Mouse (Mus musculus) cerebellum, adult 11-12 months (tissue): Measurements from ENCODE around the gene Map2.

Experiments used
- DNase-seq: peaks from one replicate; pipeline ENCODE4 v3.0.0; 2022

Gene Map2

DNA sequence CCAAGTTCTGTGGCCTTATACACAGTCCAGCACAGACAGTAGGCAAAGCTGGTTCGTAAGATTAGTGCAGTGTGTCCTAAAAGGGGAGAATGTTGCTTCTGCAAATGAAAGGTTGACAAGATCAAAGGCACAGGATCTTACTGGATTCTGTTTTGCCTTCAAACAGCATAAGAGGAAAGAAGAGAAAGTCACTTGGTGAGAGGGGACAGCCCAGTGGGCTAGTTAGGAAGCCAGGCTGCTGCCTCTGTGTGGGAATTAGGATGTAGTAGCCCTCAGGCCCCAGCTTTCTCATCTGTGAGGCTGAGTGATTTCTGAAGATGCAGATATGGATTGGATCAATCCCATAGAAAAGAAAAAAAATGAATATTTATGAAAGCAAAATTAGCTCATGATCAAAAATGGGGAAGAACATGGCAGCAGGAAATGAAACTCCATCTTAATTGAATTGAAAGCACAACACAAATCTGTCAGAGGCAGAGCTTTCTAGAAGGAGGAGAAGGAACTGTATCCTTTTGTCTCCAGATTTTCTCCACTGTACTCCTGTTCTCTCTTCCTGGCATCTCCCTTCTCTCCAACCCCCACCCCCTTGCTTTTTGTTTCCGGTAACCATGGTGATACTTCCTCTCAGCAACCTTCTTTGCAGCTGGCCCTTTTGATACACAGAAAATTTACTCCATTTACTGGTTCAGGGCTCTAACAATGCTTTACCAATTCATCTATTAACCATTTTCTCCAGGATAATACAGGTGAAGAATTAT is 145.5 kb downstream of the Map2 start:
- DNase-seq = no peak

GRCm38 (mm10) chr1:66321136-66321502 is 146.0 kb downstream of the Map2 start:
- DNase-seq = no peak

DNA sequence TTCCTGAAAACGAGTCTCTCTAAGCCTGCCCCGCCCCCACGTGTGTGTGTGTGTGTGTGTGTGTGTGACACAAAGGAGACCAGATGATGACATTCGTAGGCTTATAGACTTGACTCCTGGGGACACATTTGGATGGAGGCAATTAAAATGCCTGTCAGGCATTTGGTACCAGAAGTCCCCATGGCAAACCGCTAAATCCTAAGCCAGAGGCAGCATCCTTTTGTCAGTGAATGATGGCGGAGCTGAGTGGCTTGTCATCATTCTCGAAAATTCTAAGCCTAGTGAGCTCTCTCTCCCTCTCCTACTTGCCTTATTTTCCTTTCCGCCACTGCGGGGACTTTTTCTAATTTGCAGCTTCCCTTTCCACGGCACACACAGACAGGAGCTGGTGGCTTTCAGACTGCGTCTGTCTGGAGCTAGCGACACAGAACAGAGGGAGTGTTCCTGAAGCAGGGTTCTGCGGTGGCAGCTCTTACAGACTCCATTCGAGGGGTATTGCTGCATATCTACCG is 146.6 kb downstream of the Map2 start:
- peak; percentile 76 for DNase-seq

DNA sequence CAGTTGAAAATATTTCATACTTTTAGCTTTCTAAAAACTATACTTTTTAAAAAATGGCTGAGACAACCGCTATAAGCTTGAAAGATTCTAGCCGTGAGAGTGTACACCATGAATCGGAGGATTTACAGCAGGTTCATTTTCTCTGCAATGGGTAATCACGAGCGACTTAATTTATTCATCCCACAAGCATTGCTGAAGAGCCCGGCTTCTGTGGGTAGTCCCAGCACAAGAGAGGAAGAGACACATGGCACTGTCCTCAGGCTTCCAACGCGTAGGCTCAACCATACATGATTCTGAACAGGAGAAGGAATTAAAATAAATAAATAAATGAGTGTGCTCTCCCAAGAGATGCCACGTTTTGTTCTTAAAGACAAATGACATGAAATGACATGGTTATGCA is 148.4 kb downstream of the Map2 start:
- DNase-seq = peak; percentile 52

DNA sequence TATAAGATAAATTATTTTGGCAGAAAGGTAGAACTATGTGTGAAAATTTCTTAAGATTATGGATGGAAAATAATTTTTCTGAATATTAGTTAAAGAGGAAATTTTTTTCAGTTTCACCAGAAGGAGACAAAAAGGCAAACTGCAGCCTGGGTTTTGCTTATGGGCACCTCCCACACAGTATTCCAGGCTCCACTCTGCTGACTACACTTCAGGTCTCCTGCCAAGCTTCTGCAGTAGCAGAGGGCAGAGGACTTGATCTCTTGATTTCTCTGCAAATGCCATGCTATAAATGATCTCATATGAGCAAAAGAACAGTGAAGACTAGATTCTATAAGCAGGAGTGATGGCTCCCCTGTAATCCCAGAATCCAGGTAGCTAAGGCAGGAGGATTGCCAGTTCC is 149.9 kb downstream of the Map2 start:
- peak; percentile 32 for DNase-seq

DNA sequence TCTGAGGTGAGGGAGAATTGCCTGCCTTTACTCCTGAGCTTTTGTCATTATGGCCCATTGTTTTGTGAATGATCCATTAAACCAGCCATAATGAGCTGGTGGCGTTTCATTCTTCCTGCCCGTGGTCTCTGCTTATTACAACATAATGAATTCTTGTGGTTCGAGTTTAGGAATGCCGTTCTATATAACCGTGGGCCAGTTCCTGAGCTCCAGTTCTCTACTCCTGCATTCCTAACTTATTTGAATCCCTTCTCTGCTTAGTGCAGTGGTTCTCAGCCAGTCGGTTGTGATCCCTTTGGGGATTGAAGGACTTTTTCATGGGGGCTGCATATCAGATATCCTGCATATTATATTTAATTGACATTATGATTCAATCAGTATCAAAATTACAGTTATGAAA is 153.9 kb downstream of the Map2 start:
- no peak for DNase-seq

DNA sequence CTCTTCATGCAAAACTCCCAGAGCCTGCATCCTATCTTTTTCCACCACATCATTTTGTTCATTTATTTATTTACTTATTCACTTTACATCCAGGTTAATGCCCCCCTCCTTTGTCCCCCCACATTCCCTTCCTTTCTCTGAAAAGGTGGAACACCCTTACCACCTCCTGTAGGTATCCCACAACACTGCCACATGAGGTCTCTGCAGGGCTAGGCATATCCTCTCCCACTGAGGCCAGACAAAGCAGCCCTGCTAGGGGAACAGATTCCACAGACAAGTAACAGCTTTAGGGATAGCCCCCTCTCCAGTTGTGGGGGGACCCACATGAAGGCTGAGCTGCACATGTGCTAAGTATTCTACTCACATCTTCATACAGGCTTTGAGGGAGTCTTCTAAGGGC is 154.5 kb downstream of the Map2 start:
- DNase-seq = no peak

DNA sequence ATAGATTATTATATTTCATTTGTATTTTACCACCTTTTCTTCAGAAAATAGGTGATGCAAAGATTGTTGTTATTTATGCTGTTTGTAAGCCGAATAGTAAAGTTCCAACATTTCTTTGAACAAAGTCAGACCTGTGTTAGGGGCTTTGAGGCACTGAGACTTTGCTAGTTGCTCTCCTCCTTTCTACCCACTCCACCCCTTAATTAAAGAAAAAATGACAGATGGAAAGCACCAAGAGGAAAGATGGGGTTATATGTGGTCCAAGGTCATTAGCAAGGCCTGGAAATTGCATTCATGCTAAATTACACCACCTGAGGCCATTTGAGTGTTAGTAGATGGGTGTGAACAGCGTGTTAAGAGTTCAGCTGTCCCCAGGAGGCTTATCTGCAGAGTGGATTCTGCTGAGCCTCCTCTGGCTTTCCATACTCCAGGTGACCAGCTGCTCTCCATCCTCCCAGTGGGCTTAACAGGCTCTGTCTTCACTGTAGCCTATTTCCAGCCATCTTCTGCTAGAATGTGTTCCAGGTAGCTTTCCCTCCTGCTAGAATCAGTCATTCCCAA is 160.7 kb downstream of the Map2 start:
- no peak for DNase-seq

GRCm38 (mm10) chr1:66339213-66339612 is 164.1 kb downstream of the Map2 start:
- no peak for DNase-seq

DNA sequence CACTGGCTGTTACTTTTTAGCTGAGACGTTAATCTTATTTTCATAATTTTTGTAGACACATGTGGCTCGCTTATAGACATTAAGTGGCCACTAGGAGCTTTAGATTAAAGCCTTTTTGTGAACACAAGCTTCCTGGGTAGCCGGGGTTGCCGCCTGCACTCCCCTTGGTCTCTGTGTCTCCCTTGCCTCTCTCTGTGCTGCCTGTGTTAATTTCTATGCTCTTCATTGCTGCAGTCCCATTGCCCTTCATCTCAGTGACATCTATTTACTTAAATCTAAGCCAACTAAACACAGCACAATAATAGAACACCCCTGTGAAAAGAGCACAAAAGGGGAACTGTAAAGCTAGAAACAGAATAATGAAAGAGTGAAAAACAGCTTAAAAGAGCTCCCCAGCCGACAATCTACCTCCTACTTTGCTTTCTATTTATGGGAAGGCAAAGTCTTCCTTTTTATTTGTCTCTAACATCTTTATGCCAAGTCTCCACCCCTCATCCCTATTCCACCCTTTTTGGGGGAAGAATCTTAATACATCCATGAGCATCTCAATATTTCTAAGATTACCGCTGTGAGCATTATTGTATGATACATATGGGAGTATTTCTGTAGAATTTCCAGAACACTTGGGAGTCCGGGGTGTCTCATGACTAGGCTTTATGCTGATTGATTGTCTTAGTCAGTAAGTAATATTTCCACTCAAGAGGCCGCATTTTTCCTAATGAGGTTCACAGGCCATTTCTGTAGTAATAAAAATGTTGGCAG is 173.5 kb downstream of the Map2 start:
- no peak for DNase-seq

DNA sequence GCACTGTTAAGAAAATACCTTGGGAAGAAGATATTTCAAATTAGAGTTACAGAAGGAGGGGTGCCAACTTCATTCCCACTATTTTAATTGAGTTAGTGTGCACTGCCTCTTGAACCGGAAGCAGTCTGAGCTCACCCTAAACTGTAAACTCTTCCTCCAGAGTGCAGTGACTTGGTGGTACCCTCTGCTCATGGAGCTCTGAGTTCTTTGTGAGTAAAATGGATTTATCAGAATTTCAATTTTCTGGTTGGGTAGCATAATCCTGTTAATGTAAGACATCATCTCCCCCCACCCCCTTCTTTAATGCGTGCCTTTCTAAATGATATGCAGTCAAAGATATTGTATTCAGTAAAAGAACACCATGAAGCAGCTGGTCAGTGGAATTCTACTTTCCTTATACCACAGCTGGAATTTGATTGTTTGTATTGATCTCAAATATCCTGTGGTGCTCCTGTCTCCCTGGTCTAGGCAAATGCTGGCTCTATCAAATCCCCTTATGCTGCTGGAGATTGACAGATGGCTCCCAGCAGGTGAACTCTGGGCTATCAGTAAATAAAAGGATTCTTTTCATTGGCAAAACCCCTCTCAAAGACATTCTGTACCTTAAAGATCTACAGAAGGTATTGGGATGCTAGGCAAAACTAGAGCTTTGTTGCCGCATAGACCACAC is 174.2 kb downstream of the Map2 start:
- peak; percentile 34 for DNase-seq

- no peak for DNase-seq
Measured at GRCm38 (mm10) chr1:66351366-66351765, 176.3 kb downstream of the Map2 start.

GRCm38 (mm10) chr1:66361799-66362198 is 186.7 kb downstream of the Map2 start:
- DNase-seq = no peak

- DNase-seq = no peak
Measured at GRCm38 (mm10) chr1:66363285-66363684, 188.2 kb downstream of the Map2 start.

DNA sequence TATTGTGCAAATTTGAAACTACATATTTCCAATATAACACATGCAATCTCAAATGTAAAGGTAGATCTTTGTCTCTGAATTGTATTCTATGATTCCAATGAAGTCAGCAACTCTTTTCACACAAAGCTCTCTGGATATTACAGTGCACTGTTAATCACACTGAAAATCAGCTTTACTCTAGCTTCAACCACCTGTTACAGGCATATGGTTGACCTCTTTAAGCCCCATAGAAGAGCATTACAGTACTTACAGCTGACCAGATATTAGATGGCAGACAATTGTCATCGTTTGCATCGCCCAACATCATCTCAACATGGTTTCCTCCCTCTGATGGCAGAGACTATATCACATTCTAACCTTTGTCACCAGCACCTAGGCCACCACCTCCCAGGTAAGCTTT is 189.3 kb downstream of the Map2 start:
- DNase-seq = no peak

DNA sequence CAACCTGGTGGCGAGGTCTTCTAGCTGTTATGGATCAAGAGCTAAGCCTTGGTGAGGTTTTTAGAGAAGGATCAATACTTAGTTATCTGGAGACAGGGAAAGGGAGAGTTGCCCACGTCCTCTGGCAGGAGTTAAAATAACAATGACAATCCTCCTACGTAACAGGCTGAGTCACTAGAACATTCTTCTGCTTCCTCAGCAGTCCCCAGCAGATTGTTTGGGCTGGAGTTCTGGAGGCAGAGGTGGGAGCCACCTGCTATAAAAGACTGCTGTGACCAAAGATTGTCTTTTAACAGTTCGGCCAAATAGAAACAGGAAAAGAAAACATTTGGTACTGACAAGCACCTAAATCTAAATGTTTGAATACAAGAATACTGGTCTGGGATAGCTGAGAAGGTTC is 190.5 kb downstream of the Map2 start:
- DNase-seq = no peak

DNA sequence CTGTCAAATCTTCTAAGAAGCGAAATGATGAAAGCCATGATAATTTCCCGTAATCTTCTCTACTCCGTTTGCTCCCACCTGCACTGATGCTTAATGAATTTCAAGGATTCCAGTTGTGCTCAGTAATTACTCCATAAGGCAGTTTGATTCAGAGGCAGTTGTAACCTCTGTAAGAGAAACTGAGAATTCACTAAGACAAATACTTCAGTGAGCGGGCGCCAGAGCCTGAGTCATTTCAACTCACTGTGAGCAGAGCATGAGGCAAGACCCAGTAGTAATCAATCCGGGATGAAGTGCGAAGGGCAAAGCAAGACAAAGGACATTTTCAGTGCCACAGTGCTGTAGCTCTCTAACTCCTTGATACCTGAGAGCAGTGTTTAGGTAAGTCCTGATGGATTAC is 194.4 kb downstream of the Map2 start:
- no peak for DNase-seq

GRCm38 (mm10) chr1:66371371-66371770 is 196.3 kb downstream of the Map2 start:
- DNase-seq = no peak

DNA sequence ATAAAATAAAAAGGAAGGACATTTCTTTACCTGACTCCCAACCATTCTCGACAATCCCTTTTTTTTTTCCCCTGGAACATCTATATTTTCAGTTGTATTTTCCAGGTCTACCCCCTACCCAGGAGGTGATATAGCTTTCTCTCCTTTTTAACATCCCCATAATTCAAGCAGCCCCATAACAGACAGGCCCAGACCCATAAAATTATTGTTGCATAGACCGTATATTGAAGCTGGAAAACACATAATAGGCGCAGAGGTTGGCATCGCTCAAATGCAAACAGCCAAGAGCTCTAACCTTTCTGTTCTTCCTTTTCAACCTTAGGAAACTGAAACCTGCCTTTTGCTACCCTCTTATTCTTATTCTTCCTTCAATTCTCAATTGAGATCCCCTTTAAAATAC is 211.2 kb downstream of the Map2 start:
- DNase-seq = no peak

- DNase-seq = peak; percentile 43
Measured at GRCm38 (mm10) chr1:66386751-66387452, 211.8 kb downstream of the Map2 start.

- DNase-seq = peak; percentile 36
Measured at GRCm38 (mm10) chr1:66388561-66388960, 213.5 kb downstream of the Map2 start.

GRCm38 (mm10) chr1:66394944-66395637 is 220.0 kb downstream of the Map2 start:
- no peak for DNase-seq
